Mouse (Mus musculus) megakaryocyte, embryonic 14.5 days (primary cell): ENCODE data around the gene Rps17.

Experiments used
- FLI1 ChIP-seq: IDR thresholded peaks from 2 replicates; pipeline ENCODE4 v1.6.1; 2012; ENCODE audit warnings: low read length, inconsistent platforms, mixed read lengths
- GATA1 ChIP-seq: IDR thresholded peaks from 3 replicates; pipeline ENCODE4 v1.6.1; 2012; ENCODE audit warnings: mixed read lengths, low read length, inconsistent platforms, borderline replicate concordance

DNA sequence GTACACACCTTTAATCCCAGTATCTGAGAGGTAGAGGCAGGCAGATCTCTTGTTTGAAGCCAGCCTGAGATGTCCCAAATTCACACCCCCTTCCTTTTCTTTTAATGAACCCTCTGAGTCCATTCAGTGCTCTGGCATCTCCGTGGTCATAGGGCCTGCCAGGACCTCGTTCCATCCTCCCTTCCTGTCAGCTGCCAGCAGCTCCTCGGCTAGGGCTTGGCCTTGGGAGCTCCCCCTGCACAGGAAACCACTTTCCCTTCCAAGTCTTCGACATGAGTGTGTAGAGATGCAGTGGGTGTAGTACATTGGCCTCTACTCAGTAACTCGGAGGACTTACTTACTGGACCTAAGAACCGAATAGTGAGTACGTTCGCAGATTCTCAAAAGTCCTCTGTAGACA is 29.5 kb downstream of the Rps17 start:
- TF ChIP-seq GATA1 = no peak
- no peak for TF ChIP-seq FLI1
